Mouse (Mus musculus) forebrain, embryonic 12.5 days (tissue): ENCODE results near the gene Htr1d. TPM values are rescaled to one million over a fixed set of nuclear protein-coding genes. Genes with fewer than 3 reads are reported as not detected.

Source experiments
- ATAC-seq: fragments of 200-750 bp; cut with Nextera tagmentation; 2 replicates; pipeline ENCODE4 v1.8.0; 2017; ENCODE audit warnings: moderate TSS enrichment; ENCODE audit not compliant: low FRiP score
- H3K27ac ChIP-seq: fragments of 300-500 bp; sonication (generic); 2 replicates; pipeline ENCODE4 v1.5.1; 2016; ENCODE audit warnings: mild to moderate bottlenecking
- H3K27me3 ChIP-seq: fragments of 300-500 bp; sonication (generic); 2 replicates; pipeline ENCODE4 v1.6.1; 2016; ENCODE audit warnings: mild to moderate bottlenecking
- H3K36me3 ChIP-seq: fragments of 300-500 bp; sonication (generic); replicated peaks from 2 replicates; pipeline ENCODE4 v1.6.1; 2016; ENCODE audit warnings: mild to moderate bottlenecking
- H3K4me1 ChIP-seq: fragments of 300-500 bp; sonication (generic); 2 replicates; pipeline ENCODE4 v1.6.1; 2016
- H3K4me2 ChIP-seq: fragments of 300-500 bp; sonication (generic); 2 replicates; pipeline ENCODE4 v1.6.1; 2016; ENCODE audit warnings: mild to moderate bottlenecking, moderate library complexity
- H3K4me3 ChIP-seq: fragments of 300-500 bp; sonication (generic); replicated peaks from 2 replicates; pipeline ENCODE4 v1.5.1; 2016; ENCODE audit warnings: mild to moderate bottlenecking
- H3K9ac ChIP-seq: fragments of 300-500 bp; sonication (generic); 2 replicates; pipeline ENCODE4 v1.6.1; 2016; ENCODE audit warnings: mild to moderate bottlenecking
- H3K9me3 ChIP-seq: fragments of 300-500 bp; sonication (generic); 2 replicates; pipeline ENCODE4 v1.6.1; 2016
- WGBS: fragments of 180-500 bp; shearing (Covaris S2); methylation state at CpG from one replicate; pipeline ENCODE4 v1.1.7; 2016; 5-methylcytosine and 5-hydroxymethylcytosine counted together
- polyA plus RNA-seq: library from polyadenylated mRNA; unstranded; fragments of >200 nt; fragmentation: Nextera tagmentation; extraction: Ambion mirVana; gene quantifications from 2 replicates; pipeline ENCODE4 v1.2.1, GENCODE M21; 2016

The Htr1d gene
- polyA plus RNA-seq, 1 experiment from 2014 or later, result 0.59 TPM

DNA sequence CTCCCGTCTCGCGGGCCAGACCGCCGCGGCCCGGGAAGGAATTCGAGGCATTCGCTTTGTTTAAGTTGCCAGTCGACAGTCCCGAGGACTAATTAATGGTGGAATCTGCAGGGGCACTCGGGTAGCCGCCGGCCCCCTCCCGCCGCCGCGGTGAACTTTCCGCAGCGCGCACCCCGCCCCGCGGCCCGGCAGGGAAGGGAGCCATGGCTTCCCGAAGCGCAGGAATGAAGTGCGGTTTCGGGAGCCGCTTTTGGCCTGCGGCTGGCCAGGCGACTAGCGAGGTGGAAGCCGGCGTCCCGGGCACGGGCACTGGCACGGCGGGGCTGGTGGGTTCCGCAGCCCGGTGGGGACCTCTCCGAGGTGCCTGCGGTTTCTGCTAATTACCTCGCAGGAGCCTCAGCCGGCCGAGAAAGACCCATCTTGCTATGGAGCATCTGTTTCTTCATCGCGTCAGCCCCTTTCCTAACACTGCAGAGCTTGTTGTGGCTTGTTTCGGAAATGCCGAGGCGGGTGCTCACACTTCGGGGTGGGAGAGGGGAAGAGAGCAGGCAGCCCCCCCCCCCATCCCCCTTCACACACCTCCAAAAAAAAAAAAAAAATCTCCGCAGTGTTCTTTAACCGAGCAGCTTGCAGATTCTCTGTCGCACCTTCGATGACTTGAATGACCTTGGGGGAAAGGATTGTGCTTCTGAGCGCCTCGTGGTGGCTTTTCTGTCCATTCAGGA is 47.2 kb downstream of the Htr1d start:
- peaks cover 19% of the 10 kb centered on the region for H3K4me1 ChIP-seq
- whole genome bisulfite sequencing, result under 1% methylated on average over 58 of the region's 58 CpGs

DNA sequence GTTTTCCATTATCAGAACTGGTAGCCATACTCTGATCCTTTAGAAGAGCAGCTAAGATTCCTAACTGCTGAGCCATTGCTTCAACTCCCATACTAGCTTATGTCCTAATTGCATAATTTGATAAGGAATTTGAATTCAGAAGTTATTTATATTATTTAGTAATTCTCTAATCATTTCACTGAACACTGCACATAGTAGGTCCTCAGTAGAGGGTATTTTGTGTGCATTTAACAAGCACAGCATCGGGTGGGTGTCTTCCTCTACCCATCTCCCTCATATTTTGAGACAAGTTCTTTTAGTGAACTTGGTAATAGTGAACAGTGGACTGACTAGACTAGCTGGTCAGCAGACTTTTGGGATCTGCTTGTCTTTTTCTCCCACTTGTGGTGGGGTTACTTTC is 53.4 kb downstream of the Htr1d start:
- Histone ChIP-seq H3K4me3 (no peak overlapping the region), H3K4me1 (peaks cover 8% of the 10 kb centered on the region), H3K4me2 (no peak overlapping the region), H3K9ac (no peak overlapping the region), H3K9me3 (no peaks in the 10 kb centered on the region), H3K27me3 (no peaks in the 10 kb centered on the region), H3K27ac (no peak overlapping the region), H3K36me3 (no peaks in the 10 kb centered on the region)
- ATAC-seq, result no peak
- 94% methylated on average over 1 of the region's 1 CpGs for WGBS

More for the DNA sequence above, 47.2 kb downstream of the Htr1d start:
- Histone ChIP-seq H3K27me3 (peaks cover 2% of the 10 kb centered on the region; the same call in 1 of the 2 replicates), H3K27ac (peak overlapping the region; percentile 97), H3K9me3 (no peaks in the 10 kb centered on the region), H3K4me3 (peak overlapping the region; percentile 73), H3K36me3 (no peaks in the 10 kb centered on the region), H3K4me2 (peak overlapping the region; percentile 68), H3K9ac (peak overlapping the region; percentile 86)
- ATAC-seq, result peak; percentile 44

- Histone ChIP-seq H3K27me3 (no peaks in the 10 kb centered on the region), H3K4me1 (no peaks in the 10 kb centered on the region), H3K4me2 (no peak overlapping the region), H3K9ac (no peak overlapping the region), H3K36me3 (no peaks in the 10 kb centered on the region), H3K27ac (no peak overlapping the region), H3K4me3 (no peak overlapping the region), H3K9me3 (no peaks in the 10 kb centered on the region)
- ATAC-seq, result no peak
- WGBS, result 91% methylated on average over 2 of the region's 2 CpGs
Observed at GRCm38 (mm10) chr4:136486549-136486948, 63.2 kb downstream of the Htr1d start.

Other genes starting within 250 kb of the Htr1d start
- 5.9 and 6.4 TPM in 2 replicates for gene Asap3, start 217.2 kb upstream of the Htr1d start, polyA plus RNA-seq
- 1.6 and 1.9 TPM in 2 replicates for gene Tcea3, start 175.8 kb upstream of the Htr1d start, polyA plus RNA-seq
- 25.8 and 38.1 TPM in 2 replicates for gene Zfp46, start 138.8 kb upstream of the Htr1d start, polyA plus RNA-seq
- gene Hnrnpr, start 112.6 kb upstream of the Htr1d start, polyA plus RNA-seq, result 256 and 266 TPM in 2 replicates
- gene 6030445D17Rik, start 38.7 kb downstream of the Htr1d start, polyA plus RNA-seq, result 0.18 TPM in 1 of 2 replicates, not detected in the other
- 83.6 and 101 TPM in 2 replicates for gene Luzp1, start 46.2 kb downstream of the Htr1d start, polyA plus RNA-seq
- 105 and 111 TPM in 2 replicates for gene Kdm1a, start 179.2 kb downstream of the Htr1d start, polyA plus RNA-seq
- gene Tex46, start 186.9 kb downstream of the Htr1d start, polyA plus RNA-seq, result not detected in 2 replicates
- gene Lactbl1, start 199.1 kb downstream of the Htr1d start, polyA plus RNA-seq, result 0.08 TPM in 1 of 2 replicates, not detected in the other